Mouse (Mus musculus): Measurements from ENCODE around the gene Lrrc74a.

Lrrc74a gene

GRCm38 (mm10) chr12:86804857-86805256 lies 70.7 kb downstream of the Lrrc74a start:
- no peak for DNase-seq (ENCODE audit: low read depth, low spot score)

DNA sequence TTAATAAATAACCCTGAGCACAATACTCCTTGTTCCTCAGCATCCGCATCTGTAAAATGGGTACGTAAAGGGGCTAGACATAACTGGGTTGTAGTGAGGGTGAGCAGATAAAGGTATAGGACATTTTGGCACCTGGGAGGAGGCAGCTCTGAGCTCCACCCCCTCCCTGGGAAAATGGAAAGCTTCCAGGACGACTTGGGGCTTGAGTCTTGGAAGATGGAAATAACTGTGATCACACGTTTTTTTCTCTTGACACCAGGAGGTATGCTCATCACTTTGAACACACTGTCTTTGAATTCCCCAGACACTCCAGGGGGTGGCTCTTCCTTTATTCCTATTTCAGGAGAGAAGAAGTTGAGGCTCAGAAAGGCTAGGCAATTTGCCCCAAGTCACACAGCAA lies 71.1 kb downstream of the Lrrc74a start:
- no peak for DNase-seq (ENCODE audit: low read depth, low spot score)

DNA sequence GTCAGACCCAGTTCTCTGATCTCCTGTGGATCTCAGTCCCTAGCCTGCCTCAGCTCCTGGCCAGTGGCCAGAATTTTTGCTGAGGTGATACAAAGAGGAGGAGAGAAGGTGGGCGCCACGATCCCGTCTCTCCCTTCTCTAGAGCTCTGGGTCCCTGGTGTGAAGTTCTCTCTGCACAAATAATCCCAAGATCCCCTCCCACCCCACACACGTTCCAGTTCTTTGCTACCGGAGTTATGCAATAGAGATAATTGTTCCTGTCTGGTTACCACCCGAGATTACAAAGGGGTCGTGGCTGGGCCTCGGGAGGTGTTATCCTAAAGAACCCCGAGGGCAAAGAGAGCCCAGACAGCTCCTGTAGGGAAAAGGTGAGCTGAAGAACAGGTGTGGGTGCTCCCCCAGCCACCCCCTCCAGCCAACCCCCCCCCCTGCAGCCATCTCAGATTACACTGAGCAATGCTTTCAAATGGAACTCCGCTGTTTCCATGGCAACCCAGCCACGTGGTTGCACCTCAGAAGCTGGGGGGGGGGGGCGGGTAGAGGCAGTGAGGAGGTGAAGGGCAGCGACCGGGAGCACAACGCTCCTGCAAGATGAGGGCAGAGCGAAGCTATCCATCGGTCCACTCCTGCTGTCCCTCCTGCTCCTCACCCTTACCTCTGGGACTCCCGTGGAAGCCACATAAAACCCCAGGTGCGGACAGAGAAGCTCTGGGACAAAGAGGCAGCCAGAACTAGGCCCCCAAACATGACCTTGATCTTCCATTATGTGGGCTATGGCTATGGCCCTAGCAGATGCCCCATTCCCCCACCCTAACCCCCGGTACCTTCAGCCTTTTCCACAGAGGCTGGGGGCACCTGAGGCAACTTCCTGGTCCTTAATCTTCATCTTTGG lies 72.1 kb downstream of the Lrrc74a start:
- DNase-seq (ENCODE audit: low read depth, low spot score) = no peak

DNA sequence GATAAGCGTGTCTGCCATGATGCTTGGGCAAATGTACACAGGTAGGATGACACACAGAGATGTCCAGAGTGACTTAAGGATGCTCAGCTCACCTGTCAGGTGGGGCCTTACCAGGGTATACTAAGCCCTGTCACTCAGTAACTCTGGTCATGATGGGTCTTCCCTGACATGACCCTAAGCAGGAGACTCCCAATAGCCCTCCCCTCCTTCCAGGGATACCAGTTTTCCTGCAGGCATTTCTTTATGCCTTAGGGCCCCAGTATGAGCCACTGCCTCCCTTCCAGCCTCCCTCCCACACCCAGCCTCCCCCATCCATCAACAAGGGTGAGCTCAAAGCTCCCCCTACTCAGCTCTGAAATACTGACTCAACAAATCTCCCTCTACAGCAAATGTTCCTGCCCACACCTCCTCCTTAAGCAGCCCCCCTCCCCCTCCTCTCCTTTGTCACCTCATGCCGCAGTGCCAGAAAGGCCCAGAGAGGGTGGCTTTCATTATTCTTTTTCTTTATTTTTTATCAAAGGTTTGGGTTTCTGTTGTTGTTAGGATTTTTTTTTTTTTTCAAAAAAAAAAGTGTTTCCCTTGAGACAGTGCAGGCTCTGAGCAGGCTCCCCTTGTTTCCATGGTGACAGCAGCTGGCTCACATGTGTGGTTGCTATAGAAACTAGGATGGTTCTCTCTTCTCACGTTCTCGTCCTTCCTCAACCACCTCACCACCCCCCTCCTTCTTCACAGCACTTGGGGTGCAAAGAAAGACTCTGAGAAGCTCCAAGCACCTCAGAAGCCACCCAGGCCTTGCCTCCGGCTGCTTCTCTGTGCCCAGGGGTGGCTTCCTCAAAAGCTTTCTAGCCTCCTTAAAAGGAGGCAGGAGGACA lies 73.0 kb downstream of the Lrrc74a start:
- DNase-seq (ENCODE audit: low read depth, low spot score) = no peak

DNA sequence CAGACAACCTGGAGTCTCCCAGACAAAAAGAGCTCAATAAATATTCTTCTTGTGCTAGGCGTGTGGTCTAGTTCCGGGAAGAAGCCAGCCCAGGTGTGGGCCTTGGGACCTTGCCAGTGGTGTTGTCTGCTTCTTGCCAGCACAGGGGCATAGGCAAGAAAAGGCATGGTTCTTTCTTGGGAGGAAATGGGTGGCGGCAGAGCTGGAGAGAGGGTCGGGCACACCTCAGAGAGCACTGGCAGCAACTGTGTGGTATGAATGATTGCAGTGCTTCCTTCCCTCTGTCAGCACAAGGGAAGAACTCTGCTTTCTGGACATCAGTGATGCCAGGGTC lies 73.6 kb downstream of the Lrrc74a start:
- no peak for DNase-seq (ENCODE audit: low read depth, low spot score)

- DNase-seq (ENCODE audit: low read depth, low spot score) = no peak
These were observed 74.7 kb downstream of the Lrrc74a start for GRCm38 (mm10) chr12:86808856-86809255.

GRCm38 (mm10) chr12:86810040-86810439 lies 75.9 kb downstream of the Lrrc74a start:
- DNase-seq (ENCODE audit: low read depth, low spot score) = no peak

DNA sequence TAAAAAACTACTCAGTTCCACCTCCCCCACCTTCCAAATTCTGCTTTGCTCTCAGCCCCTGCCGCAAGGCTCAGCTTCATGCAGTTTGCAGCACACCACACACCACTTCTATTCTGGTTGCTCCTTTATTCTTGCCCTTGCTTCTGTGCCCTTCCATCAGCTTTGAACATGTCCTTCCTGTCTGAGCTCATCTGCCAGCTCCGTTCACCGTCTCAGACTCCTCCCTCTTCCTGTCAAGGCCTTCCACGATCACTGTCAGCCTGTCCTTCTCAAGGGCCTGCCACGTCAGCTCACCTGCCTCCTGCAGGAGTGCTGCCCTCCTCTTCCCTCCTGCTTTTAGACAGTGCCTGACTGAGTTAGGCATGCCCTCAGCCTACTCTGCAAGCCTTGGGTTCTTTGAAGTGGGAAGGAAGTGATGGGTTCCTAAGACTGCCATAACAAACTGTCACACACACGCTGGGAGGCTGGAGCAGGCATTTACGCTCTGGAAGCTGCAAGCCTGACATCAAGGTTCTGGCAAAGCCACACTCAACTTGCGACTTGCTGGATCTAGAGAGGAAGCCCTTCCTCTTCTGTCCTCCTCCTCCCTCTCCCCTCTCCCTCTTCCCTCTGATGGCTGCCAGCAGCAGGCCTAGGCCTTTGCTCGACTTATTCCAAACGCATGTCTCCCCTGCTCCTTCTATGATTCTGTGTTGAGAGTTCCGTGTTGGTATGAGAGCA lies 76.7 kb downstream of the Lrrc74a start:
- DNase-seq (ENCODE audit: low read depth, low spot score) = no peak

DNA sequence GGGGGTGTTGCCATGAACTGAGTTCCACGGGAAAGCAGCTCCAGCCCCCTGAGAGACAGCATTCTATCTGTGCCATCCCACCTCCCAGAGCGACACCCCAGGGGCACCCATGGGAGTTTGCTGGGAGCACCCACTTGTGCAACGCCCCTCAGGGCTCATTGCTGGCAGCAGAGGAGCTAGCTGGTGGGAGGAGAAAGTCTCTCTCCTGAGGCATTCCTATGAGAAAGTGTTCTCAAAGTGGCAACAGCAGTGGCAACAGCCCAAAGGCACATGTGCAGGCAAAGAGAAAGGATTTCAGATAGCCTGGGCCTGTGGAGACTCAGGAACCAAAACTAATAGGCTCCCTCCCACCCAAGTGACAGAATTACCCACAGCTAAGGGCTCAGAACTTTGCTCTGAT lies 78.6 kb downstream of the Lrrc74a start:
- DNase-seq (ENCODE audit: low read depth, low spot score) = no peak
